Mouse (Mus musculus) kidney, adult 2 months (tissue): ENCODE data around the gene Dcaf4.

Experiments used
- CTCF ChIP-seq: fragments of 200-500 bp; conservative IDR thresholded peaks from 2 replicates; pipeline ENCODE4 v1.5.1; 2011; ENCODE audit warnings: low read depth, mild to moderate bottlenecking, control low read depth, low read length, moderate library complexity, mixed read lengths; ENCODE audit not compliant: insufficient read depth, insufficient read length
- POLR2A ChIP-seq: fragments of 200-500 bp; IDR thresholded peaks from one replicate; pipeline ENCODE4 v1.6.1; 2011; ENCODE audit warnings: low read depth, low read length, control low read depth

GRCm38 (mm10) chr12:83475419-83475818 is 44.8 kb upstream of the Dcaf4 start:
- TF ChIP-seq POLR2A (no peak), CTCF (no peak)
